Mouse (Mus musculus) thymus, postnatal 10 days (tissue): ENCODE data around the gene Gm11758.
"Not testable (repeated sequence)": the region's sequence is repeated elsewhere in the genome, so short reads cannot be mapped to it uniquely, and the experiment has no call there.

Experiments used
- DNase-seq, 2 experiments: peaks; one replicate each; pipeline ENCODE4 v3.0.0; 2021; ENCODE audit warnings: low spot score in 2 of 2

Gene Gm11758

GRCm38 (mm10) chr4:73876166-73876565 is at the start of gene Gm11758:
Gene Gm11758, minus strand, starts transcription at chr4:73876266.
- DNase-seq: not testable (repeated sequence)

DNA sequence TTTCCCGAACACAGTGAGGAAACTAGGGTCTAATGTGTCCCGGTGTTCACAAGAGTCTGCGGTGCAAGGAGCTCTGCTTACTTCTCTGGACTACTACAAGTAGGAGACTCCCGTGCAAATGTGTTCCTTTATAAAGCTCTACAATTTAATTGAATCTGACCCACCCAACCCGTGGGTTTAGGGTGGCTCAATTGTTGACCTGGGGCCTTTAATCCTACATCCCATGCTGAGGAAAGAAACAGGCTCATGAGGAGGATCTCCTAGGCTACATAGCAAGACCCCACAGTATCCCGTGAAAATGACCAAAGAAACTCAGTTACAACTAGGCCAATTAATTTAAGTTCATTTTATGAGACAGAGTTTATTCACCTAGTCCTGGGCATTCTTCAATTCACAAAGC is 44.6 kb upstream of the Gm11758 start, which contains the start of gene Gm11756:
Gm11756 (minus strand) TSS at position 101 of the 400 bp plus-strand sequence.
- DNase-seq: not testable (repeated sequence)

DNA sequence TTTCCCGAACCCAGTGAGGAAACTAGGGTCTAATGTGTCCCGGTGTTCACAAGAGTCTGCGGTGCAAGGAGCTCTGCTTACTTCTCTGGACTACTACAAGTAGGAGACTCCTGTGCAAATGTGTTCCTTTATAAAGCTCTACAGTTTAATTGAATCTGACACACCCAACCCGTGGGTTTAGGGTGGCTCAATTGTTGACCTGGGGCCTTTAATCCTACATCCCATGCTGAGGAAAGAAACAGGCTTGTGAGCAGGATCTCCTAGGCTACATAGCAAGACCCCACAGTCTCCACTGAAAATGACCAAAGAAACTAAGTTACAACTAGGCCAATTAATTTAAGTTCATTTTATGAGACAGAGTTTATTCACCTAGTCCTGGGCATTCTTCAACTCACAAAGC is 29.8 kb upstream of the Gm11758 start, which contains the start of gene Gm13871:
Gm13871 (minus strand) TSS at position 101 of the 400 bp plus-strand sequence.
- not testable (repeated sequence) for DNase-seq

DNA sequence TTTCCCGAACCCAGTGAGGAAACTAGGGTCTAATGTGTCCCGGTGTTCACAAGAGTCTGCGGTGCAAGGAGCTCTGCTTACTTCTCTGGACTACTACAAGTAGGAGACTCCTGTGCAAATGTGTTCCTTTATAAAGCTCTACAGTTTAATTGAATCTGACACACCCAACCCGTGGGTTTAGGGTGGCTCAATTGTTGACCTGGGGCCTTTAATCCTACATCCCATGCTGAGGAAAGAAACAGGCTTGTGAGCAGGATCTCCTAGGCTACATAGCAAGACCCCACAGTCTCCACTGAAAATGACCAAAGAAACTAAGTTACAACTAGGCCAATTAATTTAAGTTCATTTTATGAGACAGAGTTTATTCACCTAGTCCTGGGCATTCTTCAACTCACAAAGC is 14.9 kb upstream of the Gm11758 start, which contains the start of gene Gm11757:
Gm11757 (minus strand) TSS at position 101 of the 400 bp plus-strand sequence.
- DNase-seq: not testable (repeated sequence)

GRCm38 (mm10) chr4:73826587-73826986 is 49.5 kb downstream of the Gm11758 start:
- DNase-seq: no peak
